Mouse (Mus musculus): ENCODE data around the gene Tlx1.
A peak's percentile ranks its signal among the peaks of the same experiment; 100 is the strongest.

The Tlx1 gene

GRCm38 (mm10) chr19:45158896-45159295, 8.4 kb downstream of the Tlx1 start:
- no peak for DNase-seq (ENCODE audit: low read depth)

- no peak for DNase-seq (ENCODE audit: low read depth)
These were observed 9.0 kb downstream of the Tlx1 start for GRCm38 (mm10) chr19:45159491-45159890.

DNA sequence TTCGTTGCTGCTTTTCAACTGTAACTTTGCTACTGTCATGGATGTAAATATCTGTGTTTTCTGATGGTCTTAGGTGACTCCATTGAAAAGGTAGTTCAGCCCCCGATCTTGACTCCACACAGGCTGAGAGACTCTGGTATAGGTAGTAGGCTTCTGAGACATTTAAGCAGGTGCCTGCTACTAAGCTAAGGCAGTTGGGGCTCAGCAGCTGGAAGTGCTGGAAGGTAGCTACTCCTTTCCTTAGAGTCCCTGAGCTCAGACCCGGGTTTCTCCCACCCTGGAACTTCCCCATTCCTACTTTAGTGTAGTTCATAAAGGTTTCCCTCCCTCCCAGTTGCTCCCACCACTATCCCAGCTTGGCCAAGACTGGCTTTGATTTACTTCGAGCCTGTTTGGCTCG, 9.5 kb downstream of the Tlx1 start:
- no peak for DNase-seq (ENCODE audit: low read depth)

DNA sequence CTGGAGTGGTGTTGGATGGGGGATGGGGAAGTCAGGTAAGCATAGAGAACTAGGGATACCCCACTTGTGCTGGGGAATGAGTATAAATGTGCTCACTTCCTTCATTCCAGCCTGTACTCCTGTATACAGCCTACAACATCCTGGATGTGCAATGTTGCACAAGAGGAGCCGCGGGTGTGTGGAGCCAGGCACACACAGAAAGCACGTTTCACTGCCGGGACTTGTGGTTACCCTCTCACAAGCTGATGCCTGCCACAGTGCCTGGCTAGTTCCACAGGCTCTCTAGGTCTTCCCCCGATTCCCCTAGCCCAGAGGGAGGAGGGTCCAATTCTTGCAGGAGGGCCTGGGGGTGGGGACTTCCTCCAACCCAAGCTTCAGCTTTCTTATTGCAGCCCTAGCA, 10.0 kb downstream of the Tlx1 start:
- no peak for DNase-seq (ENCODE audit: low read depth)

DNA sequence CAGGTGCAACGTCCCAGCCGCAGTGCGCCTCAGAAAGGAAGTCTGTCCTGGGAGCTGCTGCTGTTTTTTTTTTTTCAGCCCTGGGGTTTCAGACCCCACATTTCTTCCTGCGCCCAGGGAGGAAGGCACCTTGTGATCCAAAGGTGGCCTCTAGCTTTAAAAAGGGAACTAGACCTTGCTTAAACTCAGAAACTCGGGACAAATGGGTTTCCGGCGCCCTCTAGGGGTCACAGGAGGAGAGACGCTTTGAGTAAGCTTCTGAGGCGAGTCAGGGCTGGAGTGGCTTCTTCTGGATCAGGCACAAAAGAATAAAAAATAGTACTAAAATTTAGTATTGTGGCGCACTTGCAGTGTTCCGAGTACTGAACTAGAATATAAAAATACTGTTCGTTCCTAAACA, 10.6 kb downstream of the Tlx1 start:
- DNase-seq (ENCODE audit: low read depth) = peak; percentile 46

DNA sequence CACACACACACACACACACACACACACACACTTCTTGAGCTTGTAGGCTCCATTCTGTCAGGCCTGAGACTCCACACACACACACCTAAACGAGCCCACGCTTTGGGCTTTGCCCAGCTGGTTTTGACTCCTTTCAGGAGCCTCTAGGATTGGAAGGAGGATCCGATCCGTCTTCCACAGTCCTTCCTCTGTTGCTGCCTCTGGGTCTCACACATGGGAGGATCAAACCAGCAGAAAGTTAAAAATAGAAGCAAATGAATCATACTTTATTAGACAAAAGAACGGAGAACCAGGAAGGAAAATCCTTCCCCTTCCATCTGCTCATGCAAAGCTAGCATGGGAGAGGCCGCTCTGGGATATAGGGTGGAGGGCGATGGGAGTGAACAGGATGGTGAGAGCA, 11.7 kb downstream of the Tlx1 start:
- no peak for DNase-seq (ENCODE audit: low read depth)

DNA sequence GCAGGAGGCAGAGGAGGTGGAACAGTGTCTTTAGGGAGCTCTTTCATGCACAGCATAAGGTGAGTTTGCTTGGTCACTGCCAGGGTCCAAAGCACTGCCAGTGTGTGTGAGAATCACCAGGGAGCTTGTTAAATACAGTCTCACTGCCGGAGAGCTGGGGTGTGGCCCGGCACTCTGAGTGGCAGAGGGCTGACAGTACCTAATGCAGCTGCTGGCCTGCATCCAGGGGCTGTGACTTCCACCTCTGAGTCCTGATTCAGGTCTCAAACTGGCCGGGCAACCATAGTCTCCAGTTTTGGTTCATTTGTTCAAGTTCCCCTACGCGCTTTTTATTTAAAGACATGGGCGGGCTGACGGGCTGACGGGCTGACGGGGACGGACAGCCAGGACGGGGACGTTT, 12.4 kb downstream of the Tlx1 start:
- no peak for DNase-seq (ENCODE audit: low read depth)

DNA sequence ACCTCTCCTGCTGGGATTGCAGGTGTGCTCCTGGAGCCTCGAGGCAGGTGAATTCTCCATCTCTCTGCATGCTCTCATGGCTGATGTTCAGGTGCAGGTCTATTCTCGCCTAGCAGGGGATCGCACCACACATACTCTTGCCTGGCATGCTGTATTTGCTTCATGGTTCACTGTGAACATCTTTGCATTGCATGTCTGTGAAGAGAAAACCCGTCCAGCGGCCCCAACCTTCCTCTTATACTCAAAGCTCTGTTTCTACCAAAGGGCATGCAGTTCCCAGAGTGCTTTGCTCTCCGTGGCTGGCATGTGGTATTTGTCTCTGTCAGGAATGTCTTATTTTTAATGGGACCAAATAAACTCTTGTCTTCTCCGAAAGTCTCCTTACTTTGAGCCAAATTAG, 20.0 kb downstream of the Tlx1 start:
- no peak for DNase-seq (ENCODE audit: low read depth)

DNA sequence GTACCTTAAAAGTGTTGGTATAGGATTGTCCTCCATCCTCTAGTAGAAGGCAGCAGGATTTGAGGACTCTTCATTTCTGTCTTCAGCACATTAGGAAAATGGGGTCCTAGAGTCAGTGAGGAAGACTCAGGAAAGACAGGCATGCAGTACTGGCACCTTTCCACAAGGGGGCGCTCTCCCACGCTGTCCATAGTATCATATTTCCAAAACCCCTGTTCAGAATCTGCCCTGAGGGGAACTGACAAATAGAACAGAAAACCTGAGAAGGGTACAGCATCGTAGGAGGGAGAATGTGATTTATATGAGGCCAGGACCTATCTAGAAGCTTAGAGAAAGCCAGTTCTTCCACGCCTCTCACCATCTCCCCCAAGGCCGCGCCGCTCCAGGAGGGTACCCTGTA, 24.3 kb downstream of the Tlx1 start:
- peak; percentile 17 for DNase-seq (ENCODE audit: low read depth)

DNA sequence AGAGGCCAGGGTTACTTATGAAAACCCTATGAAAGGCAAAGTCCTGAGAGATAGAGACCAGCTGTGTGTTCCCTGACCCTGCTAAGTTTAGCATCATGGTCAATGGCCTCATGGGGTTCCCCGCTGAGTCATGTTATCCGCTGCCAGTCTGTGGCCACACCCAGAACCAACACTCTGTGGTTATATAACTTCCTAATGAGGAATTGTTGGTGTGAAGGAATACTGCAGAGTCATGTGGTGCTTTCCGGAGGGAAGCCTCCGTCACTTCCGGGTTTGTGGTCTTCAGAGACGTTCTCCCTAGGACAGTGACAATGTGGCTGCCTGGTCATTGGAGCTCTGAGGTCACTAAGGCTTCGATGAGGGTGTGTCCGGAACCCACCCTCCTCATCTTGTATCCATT, 25.8 kb downstream of the Tlx1 start:
- peak; percentile 8 for DNase-seq (ENCODE audit: low read depth)

DNA sequence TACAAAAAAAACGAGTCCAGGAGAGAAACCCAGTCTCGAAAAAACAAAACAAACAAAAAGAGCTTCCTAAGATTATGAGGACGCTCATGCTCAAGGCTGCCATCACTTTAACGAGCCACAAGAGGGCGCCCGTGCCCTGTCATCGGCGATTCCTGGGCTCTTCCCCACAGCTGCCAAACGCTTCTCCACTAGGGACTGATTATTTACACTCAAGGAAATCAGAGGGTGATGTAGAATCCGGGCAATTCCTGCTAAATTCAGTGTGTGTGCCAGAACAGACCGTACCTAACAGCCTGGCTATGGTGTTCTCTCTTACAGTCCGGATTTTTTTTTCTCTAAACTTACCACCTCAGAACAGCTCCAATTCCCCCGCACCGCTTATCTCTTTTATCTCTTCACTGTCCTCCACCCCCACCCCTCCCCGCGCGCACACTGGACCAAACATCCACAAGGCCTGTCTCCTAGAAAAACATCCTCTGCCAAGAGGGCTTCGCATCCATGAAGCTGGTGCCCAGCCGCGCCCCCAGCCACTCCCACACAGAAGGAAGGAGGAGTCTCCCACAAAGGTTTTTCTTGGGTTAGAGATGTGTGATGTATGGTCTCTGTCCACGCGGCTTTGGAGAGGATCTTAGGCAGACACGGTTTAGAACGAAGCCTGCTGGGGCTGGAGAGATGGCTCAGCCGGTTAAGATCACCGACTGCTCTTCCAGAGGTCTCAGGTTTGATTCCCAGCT, 26.7 kb downstream of the Tlx1 start:
- peak; percentile 50 for DNase-seq (ENCODE audit: low read depth)

- no peak for DNase-seq (ENCODE audit: low read depth)
These were observed 29.0 kb downstream of the Tlx1 start for GRCm38 (mm10) chr19:45179451-45179850.

DNA sequence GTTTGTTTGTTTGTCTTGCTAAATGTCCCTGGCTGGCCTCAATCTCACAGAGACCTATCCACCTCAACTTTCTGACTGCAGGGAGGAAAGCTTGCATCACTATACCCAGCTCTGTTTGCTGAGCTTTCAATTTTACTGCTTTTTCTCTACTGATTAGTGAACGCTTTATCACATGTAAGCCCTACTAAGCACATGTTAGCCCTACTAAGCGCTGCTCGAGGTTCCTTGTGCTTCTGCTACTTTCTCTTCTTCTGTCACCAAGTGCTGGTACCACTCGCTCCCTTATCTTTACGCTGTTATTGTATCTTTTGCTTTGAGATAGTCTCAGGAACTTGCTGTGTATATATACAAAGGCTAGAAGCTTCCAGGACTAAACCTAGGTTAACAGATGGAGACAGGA, 30.0 kb downstream of the Tlx1 start:
- no peak for DNase-seq (ENCODE audit: low read depth)

DNA sequence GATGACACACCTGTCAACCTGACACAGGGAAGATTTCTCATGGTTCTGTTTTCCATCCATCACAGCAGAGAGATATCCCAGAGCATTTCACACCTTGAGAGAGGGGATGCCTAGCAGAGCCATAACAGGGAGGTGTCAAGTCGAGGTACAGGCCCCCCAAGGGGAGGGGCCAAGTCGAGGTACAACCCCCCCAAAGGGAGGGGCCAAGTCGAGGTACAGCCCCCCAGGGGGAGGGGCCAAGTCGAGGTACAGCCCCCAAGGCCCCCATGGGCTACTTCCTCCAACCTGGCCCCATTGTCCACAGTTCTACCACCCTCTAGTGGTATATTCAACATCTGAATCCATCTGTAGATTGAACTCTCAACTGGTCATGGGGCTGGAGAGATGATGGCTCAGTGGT, 44.2 kb downstream of the Tlx1 start:
- DNase-seq (ENCODE audit: low read depth) = no peak

DNA sequence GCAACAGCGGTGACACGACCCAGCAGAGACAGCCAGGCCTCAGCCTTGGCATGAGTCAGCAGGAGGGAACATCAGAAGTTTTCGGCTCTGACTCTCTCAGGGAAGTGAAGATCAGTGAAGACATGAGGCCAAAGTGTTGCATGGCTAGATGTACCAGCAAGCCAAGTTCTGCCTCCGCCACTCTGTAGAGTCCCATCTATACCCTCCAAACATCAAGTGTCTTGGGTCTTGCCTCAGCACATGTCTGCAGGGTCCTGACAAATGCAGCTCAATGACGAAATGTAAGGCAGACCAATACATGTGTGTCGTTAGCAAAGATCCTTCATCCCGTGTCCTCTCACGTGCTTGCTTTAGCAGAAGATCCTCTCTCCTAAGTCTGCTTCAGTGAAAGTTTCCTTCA, 46.5 kb downstream of the Tlx1 start:
- DNase-seq (ENCODE audit: low read depth) = no peak

DNA sequence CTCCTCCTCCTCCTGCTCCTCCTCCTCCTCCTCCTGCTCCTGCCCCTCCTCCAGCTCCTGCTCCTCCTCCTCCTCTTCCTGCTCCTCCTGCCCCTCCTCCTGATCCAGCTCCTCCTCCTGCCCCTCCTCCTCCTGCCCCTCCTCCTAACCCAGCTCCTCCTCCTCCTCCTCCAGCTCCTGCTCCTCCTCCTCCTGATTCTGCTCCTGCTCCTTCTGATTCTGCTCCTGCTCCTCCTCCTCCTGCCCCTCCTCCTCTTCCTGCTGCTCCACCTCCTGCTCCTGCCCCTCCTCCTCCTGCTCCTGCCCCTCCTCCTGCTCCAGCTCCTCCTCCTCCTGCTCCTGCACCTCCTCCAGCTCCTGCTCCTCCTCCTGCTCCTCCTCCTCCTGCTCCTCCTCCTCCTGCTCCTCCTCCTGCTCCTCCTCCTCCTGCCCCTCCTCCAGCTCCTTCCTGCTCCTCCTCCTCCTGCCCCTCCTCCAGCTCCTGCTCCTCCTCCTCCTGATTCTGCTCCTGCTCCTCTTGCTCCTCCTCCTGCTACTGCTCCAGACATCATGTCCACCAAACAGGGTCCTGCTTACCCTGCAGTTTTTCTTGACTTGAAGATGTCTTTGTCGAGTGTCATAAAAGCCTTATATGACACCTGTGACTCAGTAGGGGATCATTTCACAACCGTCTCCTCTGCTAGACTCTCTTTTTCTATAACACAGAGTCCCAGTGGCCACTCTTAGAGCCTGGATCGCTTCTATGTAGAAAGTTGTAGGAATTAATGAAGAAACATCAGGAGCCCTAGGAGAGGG, 55.0 kb downstream of the Tlx1 start:
- DNase-seq (ENCODE audit: low read depth) = no peak
